Mouse (Mus musculus): ENCODE data around the gene Tmem87a.

GRCm38 (mm10) chr2:120352682-120353646 lies 50.9 kb downstream of the Tmem87a start, which contains the start of gene Vps39:
- TF ChIP-seq CTCF (conservative IDR thresholded peaks at IDR 0.05; ENCODE audit: insufficient read depth, insufficient read length, low read depth, low read length) (no peak), POLR2A (IDR thresholded peaks at IDR 0.05; ENCODE audit: low read depth, low read length) (peak; percentile 50)

All from kidney, adult 2 months (tissue).